Mouse (Mus musculus): ENCODE data around the gene Mrpl21. TPM values are rescaled to one million over a fixed set of nuclear protein-coding genes. Genes with fewer than 3 reads are reported as not detected.

The Mrpl21 gene
- 38.6 and 43.7 TPM in 2 replicates for polyA plus RNA-seq (2012; rRNA removed)

GRCm38 (mm10) chr19:3282572-3283467, at the start of gene Mrpl21, which contains the start of gene Ighmbp2:
Gene Mrpl21 (plus strand): TSS chr19:3282901.
Gene Ighmbp2 (minus strand): TSS chr19:3283017.

GRCm38 (mm10) chr19:3322261-3322969, 39.7 kb downstream of the Mrpl21 start, which contains the start of gene Cpt1a:
Gene Cpt1a (plus strand): TSS chr19:3322334.

Other genes with a start within 250 kb of the Mrpl21 start
- 1.5 and 1.6 TPM in 2 replicates for gene Ighmbp2, start 116 bp downstream of the Mrpl21 start, polyA plus RNA-seq (2012; rRNA removed)
- 4.7 and 5.2 TPM in 2 replicates for gene Cpt1a, start 39.4 kb downstream of the Mrpl21 start, polyA plus RNA-seq (2012; rRNA removed)
- 0.18 and 0.20 TPM in 2 replicates for gene Tesmin, start 106.0 kb downstream of the Mrpl21 start, polyA plus RNA-seq (2012; rRNA removed)
- gene Gal, start 131.6 kb downstream of the Mrpl21 start, polyA plus RNA-seq (2012; rRNA removed): 0.08 TPM in 1 of 2 replicates, not detected in the other